Mouse (Mus musculus) spleen, embryonic (tissue): Measurements from ENCODE around the gene Adora2a.
"Not testable (repeated sequence)": the region's sequence is repeated elsewhere in the genome, so short reads cannot be mapped to it uniquely, and the experiment has no call there.

Experiments
- CTCF ChIA-PET: fragments of 350-600 bp; sonication (Branson Sonifier 250); formaldehyde crosslinking; loops from one replicate; lab custom pipeline; 2022; lab: Charles Lee

Gene Adora2a

DNA sequence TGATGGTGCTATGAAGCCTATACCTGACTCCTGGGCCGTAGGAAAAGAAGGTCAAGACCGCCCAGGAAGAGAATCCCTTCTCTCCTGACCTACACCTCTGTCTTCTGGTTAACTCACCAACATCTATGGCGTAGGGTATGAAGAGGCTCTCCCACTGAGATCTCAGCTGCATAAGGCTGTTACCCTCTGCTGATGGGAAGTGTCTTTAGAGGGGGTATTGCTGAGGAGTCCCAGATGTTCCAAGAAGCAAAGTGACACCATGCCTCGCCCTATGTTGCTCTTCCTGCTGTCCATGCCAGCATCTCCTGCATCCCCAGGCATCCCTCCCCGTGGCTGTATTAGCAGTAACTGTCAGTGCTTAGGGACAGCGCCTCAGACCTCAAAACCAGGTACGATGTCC, 22.7 kb downstream of the Adora2a start:
- CTCF ChIA-PET: interaction anchor here (0.6 kb wide), 1 partner anchor 110 kb away, joined by 3 read pairs; no protein-coding TSS in a partner anchor

DNA sequence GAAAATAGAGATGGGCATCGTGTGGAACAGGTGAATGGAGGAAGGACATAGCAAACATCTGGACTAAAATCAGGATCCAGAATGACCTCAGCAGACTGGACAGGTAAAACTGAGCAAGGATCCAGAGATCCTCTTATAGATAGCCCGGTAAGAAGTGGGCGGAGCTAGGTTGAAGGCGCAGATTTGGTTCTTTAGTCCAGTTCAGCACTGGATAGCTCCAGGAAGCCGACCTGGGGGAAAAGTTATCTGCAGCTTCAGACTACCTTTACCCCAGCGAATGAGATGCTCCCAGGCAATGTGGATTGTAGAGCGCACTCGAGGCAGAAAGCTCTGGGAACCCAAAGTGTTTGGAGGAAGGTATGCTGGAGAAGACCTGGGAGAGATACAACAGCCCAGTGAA, 25.3 kb downstream of the Adora2a start:
- CTCF ChIA-PET: no interaction called here

DNA sequence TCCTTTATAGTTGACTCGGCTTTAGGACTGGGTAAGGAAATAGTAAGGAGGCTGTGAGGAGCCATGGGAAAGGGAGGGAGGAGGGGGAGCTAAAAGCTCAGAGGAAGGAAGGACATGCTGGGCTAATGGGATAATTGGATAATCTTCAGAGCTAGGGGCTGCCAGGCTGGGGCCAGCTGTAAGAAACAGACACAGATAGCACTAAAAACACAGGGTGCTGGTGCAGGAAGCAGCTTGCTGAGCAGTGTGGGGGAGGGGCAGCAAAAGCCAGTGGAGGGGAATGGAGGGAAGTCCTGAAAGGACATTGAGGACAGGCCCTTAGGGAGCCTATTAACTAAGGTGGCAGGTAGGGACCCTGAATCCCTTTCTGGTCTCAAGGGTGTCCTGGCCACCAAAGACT, 27.9 kb downstream of the Adora2a start:
- CTCF ChIA-PET: not testable (repeated sequence)

DNA sequence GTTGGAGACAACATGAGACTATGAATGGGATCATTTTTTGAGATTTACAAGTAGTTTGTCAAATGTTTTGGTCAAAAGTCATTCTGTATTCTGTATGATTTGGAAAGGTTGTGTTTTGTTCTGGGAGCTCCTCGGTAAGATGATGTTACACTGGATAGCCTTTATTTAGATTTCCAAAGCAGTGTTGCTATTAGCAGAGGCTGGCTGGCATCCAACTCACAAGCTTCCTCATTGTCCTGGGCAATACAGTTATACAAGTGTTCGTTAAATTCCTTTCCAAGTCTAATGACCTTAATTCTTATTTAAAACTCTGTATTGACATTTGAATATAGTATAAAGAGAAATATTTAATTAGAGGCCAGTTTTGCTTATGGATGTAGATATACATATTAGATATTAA, 28.6 kb downstream of the Adora2a start:
- CTCF ChIA-PET: no interaction called here

DNA sequence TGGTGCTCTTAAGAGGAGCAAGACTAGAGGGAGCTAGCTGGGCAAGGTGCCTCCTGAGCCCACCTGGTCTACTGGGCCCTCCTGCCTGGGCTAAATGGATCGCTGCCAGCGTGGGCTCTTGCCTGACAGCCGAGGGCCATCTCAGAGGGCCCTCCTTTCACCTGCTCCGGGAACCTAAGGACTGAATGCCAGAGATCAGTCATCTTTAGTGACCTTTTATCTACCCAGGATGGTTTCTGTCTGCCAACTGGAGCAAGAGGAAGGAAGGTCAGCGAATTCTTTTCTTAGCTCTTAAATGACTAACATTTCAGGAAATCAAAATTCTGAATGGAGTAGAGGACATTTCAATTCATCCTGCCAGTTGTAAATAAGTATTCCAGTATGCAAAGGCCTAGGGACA, 33.9 kb downstream of the Adora2a start:
- CTCF ChIA-PET: no interaction called here

DNA sequence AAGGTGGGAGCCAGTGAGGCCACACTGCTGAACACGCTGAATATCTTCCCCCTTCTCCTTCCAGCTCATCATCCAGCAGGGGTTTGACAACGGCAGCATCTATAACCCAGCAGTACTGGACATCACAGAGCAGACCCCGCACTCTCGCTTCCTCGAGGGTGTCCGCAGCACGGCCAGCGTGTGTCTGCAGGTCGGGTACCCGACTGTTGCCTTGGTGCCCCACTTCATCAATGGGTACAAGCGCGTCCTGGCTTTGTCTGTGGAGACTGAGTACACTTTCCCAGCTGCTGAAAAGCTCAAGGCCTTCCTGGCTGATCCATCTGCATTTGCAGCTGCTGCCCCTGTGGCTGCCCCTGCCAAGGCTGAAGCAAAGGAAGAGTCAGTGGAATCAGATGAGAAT, 35.9 kb downstream of the Adora2a start:
- CTCF ChIA-PET: no interaction called here

DNA sequence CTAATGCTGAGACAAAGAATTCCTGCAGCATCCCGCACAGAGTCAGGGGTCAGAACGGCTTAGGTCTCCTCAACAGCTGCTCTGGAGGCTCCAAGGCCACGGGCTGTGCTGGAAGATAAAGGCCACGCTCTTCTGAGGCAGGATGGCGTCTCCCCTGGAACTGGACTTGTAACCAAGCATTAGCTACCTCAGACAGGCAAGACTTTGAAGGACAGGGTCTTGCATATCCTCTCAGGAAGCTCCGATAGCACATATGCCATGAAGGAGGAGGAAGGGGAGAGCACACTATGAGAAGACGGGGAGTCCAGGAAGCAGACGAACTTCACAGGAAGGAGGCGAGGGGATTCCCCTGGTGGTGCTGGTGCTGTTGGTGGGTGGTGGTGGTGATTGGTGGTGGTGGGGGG, 37.2 kb downstream of the Adora2a start:
- CTCF ChIA-PET: not testable (repeated sequence)

DNA sequence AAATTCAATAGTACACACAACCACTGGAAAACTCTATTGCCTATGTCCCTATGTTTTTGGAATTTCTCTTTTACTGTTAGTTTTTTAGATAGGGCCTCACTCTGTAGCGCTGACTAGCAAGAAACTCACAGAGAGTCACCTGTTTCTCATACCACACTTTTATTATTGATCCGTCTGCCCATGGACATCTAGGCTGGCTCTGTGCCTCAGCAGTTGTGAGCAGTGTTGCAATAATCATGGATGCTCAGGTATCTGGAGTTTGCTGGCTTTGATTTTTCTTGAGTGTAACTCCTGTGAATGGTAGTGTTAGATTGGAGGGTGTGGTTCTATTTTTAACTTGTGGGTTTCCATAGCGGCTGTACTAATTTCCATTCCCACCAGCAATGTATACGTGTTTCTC, 38.7 kb downstream of the Adora2a start:
- CTCF ChIA-PET: interaction anchor here (0.6 kb wide), 1 partner anchor 60 kb away, joined by 3 read pairs; no protein-coding TSS in a partner anchor

DNA sequence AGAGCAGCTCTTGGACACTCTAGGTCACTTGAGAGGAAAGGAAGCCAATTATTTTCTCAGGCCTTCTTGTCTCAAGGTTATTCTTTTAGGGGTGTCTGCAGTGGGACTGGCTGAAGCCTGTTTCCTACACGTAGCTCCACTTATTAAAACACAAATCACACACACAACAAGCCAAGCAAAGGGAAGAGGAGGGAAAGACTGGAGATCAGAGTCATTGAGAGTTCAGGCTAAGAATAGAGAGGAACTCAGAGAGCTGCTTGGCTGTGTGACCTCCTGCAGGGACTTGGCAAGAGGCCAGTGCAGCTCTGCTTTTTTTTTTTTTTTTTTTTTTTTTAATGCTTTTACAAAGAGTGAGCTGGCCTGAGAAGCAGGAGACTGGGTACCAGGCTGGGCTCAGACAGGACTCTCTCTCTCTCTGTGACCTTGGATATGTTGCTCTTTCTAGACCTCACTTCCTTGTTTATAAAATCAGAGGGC, 47.6 kb downstream of the Adora2a start:
- CTCF ChIA-PET: interaction anchor here (0.6 kb wide), 1 partner anchor 68 kb away, joined by 4 read pairs; no protein-coding TSS in a partner anchor

DNA sequence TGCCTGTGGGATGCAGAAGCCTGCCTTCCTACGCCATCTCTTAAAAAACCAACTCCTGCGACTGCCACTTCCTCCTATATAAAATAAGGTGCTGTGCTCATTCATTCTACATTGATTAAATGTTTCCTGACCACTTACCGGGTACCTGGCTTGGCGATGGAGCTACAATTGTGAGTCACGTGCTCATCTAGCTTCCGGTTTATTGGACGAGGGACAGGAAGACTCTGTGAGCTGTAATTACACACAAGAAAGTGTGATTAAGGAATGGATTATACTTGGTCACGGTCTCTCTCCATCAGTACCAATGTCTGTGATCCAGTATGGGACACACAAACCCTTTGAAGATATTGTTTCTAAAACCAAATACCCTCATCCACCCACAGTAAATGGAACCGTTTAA, 48.1 kb downstream of the Adora2a start:
- CTCF ChIA-PET: no interaction called here

DNA sequence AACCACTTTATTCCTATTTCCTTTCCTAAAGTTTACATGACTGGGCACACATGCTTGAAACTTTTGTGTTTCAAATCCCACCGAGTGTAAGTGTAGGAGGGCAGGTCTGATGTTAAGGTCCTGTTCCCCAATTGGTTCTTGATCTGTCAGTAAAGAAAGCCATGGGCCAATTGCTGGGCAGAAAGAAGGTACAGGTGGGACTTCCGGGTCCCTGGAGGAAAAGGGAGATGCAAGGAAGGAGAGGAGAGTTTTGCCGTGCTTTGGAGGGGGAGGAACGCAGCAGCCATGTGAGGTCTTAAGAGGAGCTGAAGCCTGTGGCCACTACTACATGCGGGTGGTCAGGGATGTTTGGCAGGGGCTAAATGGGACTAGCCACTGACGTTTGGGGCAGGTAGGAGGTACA, 48.6 kb downstream of the Adora2a start:
- CTCF ChIA-PET: no interaction called here

DNA sequence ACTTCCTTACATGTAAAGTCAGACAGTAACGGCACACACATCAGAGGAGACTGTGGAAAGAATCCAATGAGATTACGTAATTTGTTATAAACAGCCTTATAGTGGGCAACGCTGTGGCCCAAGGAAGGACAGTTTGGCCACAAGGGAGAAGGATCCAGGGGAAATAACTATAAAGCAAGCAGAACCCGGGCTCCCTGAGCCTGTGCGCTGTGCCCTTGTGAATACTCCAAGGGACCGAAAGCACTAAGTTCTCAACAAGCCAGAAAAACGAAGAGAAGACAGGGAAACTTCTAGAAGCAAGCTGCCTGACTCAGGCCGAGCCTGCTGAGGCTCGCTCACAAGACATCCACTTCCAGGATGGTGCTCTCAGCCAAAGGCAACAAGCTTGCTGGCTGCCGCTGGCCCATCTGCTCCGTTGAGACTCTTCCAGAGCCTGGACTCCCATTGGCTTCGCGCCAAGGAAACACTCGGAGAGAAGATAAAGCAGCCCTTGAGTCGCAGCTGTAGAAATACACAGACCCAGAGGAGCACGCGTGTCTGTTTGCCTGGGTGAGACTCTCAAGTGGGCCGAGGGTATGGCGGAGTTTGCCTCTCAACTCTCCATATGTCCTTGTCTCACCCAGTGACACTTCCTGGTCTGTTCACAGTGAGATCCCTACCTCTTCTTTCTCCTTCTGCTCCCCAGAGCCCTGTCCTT, 57.1 kb downstream of the Adora2a start:
- CTCF ChIA-PET: not testable (repeated sequence)

DNA sequence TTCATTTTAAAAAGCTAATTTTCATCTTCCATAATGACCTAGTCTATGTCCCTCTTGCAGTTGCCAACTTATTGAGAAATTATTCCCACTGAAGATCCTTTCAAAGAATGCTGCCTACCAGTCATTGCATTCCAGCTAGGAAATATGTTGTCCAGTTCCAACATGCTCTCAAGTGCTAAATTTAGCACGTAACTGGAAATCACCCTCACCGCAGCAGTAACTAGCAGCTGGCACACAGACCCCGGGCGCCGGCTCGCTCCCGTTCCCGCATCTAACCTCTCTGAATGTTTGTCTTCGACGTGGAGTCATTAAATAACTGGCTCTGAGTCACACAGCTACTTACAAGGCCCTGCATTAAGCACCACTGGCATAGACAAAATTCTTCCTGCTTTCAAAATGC, 62.0 kb downstream of the Adora2a start:
- CTCF ChIA-PET: no interaction called here
